Mouse (Mus musculus) intestine, postnatal 0 days (tissue): ENCODE measurements around the gene Fdx1l. TPM values are rescaled to one million over a fixed set of nuclear protein-coding genes. Genes with fewer than 3 reads are reported as not detected.
A peak's percentile ranks its signal among the peaks of the same experiment; 100 is the strongest.

Source experiments
- ATAC-seq: fragments of 200-750 bp; cut with Nextera tagmentation; 2 replicates; pipeline ENCODE4 v1.8.0; 2017; ENCODE audit warnings: mild to moderate bottlenecking, moderate TSS enrichment, moderate library complexity
- H3K27ac ChIP-seq: fragments of 300-500 bp; sonication (generic); 2 replicates; pipeline ENCODE4 v1.5.1; 2014; ENCODE audit warnings: mild to moderate bottlenecking, low read depth, low read length, moderate library complexity
- H3K27me3 ChIP-seq: fragments of 300-500 bp; sonication (generic); replicated peaks from 2 replicates; pipeline ENCODE4 v1.6.1; 2014; ENCODE audit warnings: low read length, mixed read lengths; ENCODE audit not compliant: control insufficient read depth, insufficient read depth
- H3K36me3 ChIP-seq: fragments of 300-500 bp; sonication (generic); 2 replicates; pipeline ENCODE4 v1.6.1; 2014; ENCODE audit warnings: mild to moderate bottlenecking, moderate library complexity; ENCODE audit not compliant: control insufficient read depth, insufficient read depth
- H3K4me1 ChIP-seq: fragments of 300-500 bp; sonication (generic); replicated peaks from 2 replicates; pipeline ENCODE4 v1.6.1; 2014; ENCODE audit warnings: antibody characterized with exemption, low read length, mixed read lengths; ENCODE audit not compliant: control insufficient read depth, insufficient read depth
- H3K4me2 ChIP-seq: fragments of 300-500 bp; sonication (generic); replicated peaks from 2 replicates; pipeline ENCODE4 v1.6.1; 2014; ENCODE audit warnings: low read depth, mild to moderate bottlenecking, moderate library complexity
- H3K4me3 ChIP-seq: fragments of 300-500 bp; sonication (generic); 2 replicates; pipeline ENCODE4 v1.5.1; 2014; ENCODE audit warnings: low read depth, low read length
- H3K9ac ChIP-seq: fragments of 300-500 bp; sonication (generic); 2 replicates; pipeline ENCODE4 v1.6.1; 2014; ENCODE audit warnings: mild to moderate bottlenecking, low read depth, low read length
- H3K9me3 ChIP-seq: fragments of 300-500 bp; sonication (generic); 2 replicates; pipeline ENCODE4 v1.6.1; 2016; ENCODE audit warnings: mixed run types; ENCODE audit not compliant: control insufficient read depth
- CTCF ChIP-seq: sonication (generic); IDR thresholded peaks from 2 replicates; pipeline ENCODE4 v1.5.1; 2016; ENCODE audit warnings: low read depth, mild to moderate bottlenecking, control low read depth, antibody characterized with exemption, moderate library complexity
- WGBS: fragments of 180-500 bp; shearing (Covaris S2); extraction: QIAGEN DNeasy Blood & Tissue Kit; methylation state at CpG from one replicate; pipeline ENCODE4 v1.1.7; 2014; 5-methylcytosine and 5-hydroxymethylcytosine counted together
- polyA plus RNA-seq: library from polyadenylated mRNA; unstranded; fragments of >200 nt; fragmentation: Nextera tagmentation; extraction: Ambion mirVana; gene quantifications from 2 replicates; pipeline ENCODE4 v1.2.1, GENCODE M21; 2015

Fdx1l gene
- polyA plus RNA-seq = 42.7 and 46.3 TPM in 2 replicates

GRCm38 (mm10) chr9:21073044-21073840 is at the start of gene Fdx1l, which contains the start of gene Gm49373:
TSS of gene Fdx1l (minus strand) at chr9:21073614.
TSS of gene Gm49373 (minus strand) at chr9:21073096.
- peak within 1 kb of the TSS; percentile 86 for H3K4me2 ChIP-seq
- 2% methylated on average over 58 of the region's 58 CpGs for WGBS
- TF ChIP-seq CTCF = no peak
- peak within 1 kb of the TSS; percentile 29 for H3K27ac ChIP-seq
- H3K4me3 ChIP-seq = peak within 1 kb of the TSS; percentile 57
- no peaks in the 10 kb centered on the region for H3K9me3 ChIP-seq
- peak; percentile 92 for ATAC-seq
- H3K27me3 ChIP-seq = no peaks in the 10 kb centered on the region
- no peaks in the 10 kb centered on the region for H3K4me1 ChIP-seq
- H3K36me3 ChIP-seq = peaks cover 39% of the 10 kb centered on the region
- peak within 1 kb of the TSS; percentile 52 for H3K9ac ChIP-seq

GRCm38 (mm10) chr9:21121483-21121882 is 48.1 kb upstream of the Fdx1l start:
- H3K27me3 ChIP-seq = no peaks in the 10 kb centered on the region
- no peak for TF ChIP-seq CTCF
- ATAC-seq = no peak
- H3K36me3 ChIP-seq = peaks cover 61% of the 10 kb centered on the region; the same call in 1 of the 2 replicates
- no peak overlapping the region for H3K4me3 ChIP-seq
- no peak overlapping the region for H3K27ac ChIP-seq
- whole genome bisulfite sequencing = 91% methylated on average over 16 of the region's 16 CpGs
- no peak overlapping the region for H3K4me2 ChIP-seq
- no peaks in the 10 kb centered on the region for H3K9me3 ChIP-seq
- H3K9ac ChIP-seq = no peak overlapping the region
- H3K4me1 ChIP-seq = no peaks in the 10 kb centered on the region

GRCm38 (mm10) chr9:21117073-21117472 is 43.7 kb upstream of the Fdx1l start:
- WGBS = 76% methylated on average over 6 of the region's 6 CpGs
- H3K27me3 ChIP-seq = no peaks in the 10 kb centered on the region
- no peak for ATAC-seq

GRCm38 (mm10) chr9:21115105-21115504 is 41.7 kb upstream of the Fdx1l start:
- ATAC-seq = no peak
- TF ChIP-seq CTCF = no peak
- Histone ChIP-seq H3K4me2 (no peak overlapping the region), H3K9me3 (no peaks in the 10 kb centered on the region), H3K4me1 (no peaks in the 10 kb centered on the region), H3K9ac (no peak overlapping the region), H3K27ac (no peak overlapping the region), H3K27me3 (no peaks in the 10 kb centered on the region), H3K4me3 (no peak overlapping the region), H3K36me3 (peaks cover 11% of the 10 kb centered on the region; the same call in 1 of the 2 replicates)
- 87% methylated on average over 8 of the region's 8 CpGs for WGBS

More at GRCm38 (mm10) chr9:21117073-21117472, 43.7 kb upstream of the Fdx1l start:
- Histone ChIP-seq H3K36me3 (peaks cover 26% of the 10 kb centered on the region; the same call in 1 of the 2 replicates), H3K9ac (no peak overlapping the region), H3K9me3 (no peaks in the 10 kb centered on the region), H3K4me3 (no peak overlapping the region), H3K4me2 (no peak overlapping the region), H3K4me1 (no peaks in the 10 kb centered on the region), H3K27ac (no peak overlapping the region)
- TF ChIP-seq CTCF = no peak

GRCm38 (mm10) chr9:21114190-21114589 is 40.8 kb upstream of the Fdx1l start:
- Histone ChIP-seq H3K4me1 (no peaks in the 10 kb centered on the region), H3K4me2 (no peak overlapping the region), H3K9me3 (no peaks in the 10 kb centered on the region), H3K27ac (no peak overlapping the region), H3K9ac (no peak overlapping the region), H3K36me3 (peaks cover 11% of the 10 kb centered on the region; the same call in 1 of the 2 replicates), H3K4me3 (no peak overlapping the region), H3K27me3 (no peaks in the 10 kb centered on the region)
- TF ChIP-seq CTCF = no peak
- ATAC-seq = no peak
- WGBS = 86% methylated on average over 7 of the region's 7 CpGs

GRCm38 (mm10) chr9:21113751-21114150 is 40.3 kb upstream of the Fdx1l start:
- no peak overlapping the region for H3K4me2 ChIP-seq
- WGBS = 54% methylated on average over 6 of the region's 6 CpGs
- no peaks in the 10 kb centered on the region for H3K27me3 ChIP-seq
- no peaks in the 10 kb centered on the region for H3K4me1 ChIP-seq
- no peak overlapping the region for H3K4me3 ChIP-seq
- peak; percentile 74 for ATAC-seq
- H3K9me3 ChIP-seq = no peaks in the 10 kb centered on the region
- no peak for TF ChIP-seq CTCF
- H3K36me3 ChIP-seq = peaks cover 11% of the 10 kb centered on the region; the same call in 1 of the 2 replicates
- H3K27ac ChIP-seq = no peak overlapping the region
- H3K9ac ChIP-seq = no peak overlapping the region
